Mouse (Mus musculus): Measurements from ENCODE around the gene Asb4. TPM values are rescaled to one million over a fixed set of nuclear protein-coding genes. Genes with fewer than 3 reads are reported as not detected.

The Asb4 gene
- total and polyA plus RNA-seq, 2 experiments, result 0.18 to 0.31 TPM

DNA sequence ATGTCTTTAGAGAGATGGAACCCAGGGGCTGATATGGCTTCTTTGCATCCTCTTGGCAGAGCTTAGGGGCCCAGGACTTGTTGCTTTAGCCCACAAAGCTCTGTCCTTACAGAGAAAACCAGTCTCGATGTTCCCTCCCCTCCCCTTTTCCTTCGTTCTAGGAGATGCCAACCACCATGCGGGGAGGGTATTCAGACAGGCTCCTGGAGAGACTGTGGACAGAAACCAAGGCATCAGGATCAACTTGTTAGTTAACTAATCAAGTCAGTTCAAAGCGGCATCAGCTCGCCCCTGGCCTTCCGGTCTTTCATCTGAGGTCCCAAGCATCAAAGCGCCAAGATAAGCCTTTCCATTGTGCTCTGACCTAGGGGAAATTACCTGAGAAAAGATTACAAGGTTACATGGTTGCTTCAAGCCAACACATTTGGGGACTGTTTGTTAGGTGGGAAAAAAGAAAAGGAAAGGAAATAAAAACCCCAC lies 2.0 kb downstream of the Asb4 start:
- peaks cover 10% of the 10 kb centered on the region; the same call in 1 of the 2 replicates for H3K4me1 ChIP-seq (ENCODE audit: control insufficient read depth, insufficient read depth, low read length)
- no peaks in the 10 kb centered on the region for H3K79me2 ChIP-seq (ENCODE audit: control insufficient read depth, insufficient read depth, low read length)
- no peak overlapping the region for H3K9ac ChIP-seq (ENCODE audit: low read depth, low read length)
- TF ChIP-seq CTCF (IDR thresholded peaks at IDR 0.05; ENCODE audit: low read depth, low read length), result no peak
- TF ChIP-seq POLR2A (IDR thresholded peaks at IDR 0.05; ENCODE audit: extremely low read depth, insufficient read depth, low read length), result no peak
- 0 out of 2 replicates have a peak, but pooled peaks cover 5% of the 10 kb centered on the region for H3K27me3 ChIP-seq (ENCODE audit: control insufficient read depth, insufficient read depth, low read length)
- no peak overlapping the region for H3K4me3 ChIP-seq (ENCODE audit: insufficient read depth, low read depth, low read length)
- no peak overlapping the region for H3K27ac ChIP-seq (replicated peaks; ENCODE audit: insufficient read depth, low read depth, low read length)
- 85% methylated on average over 7 of the region's 7 CpGs for WGBS
- no peak for DNase-seq (ENCODE audit: extremely low read depth, low read depth, low spot score)
- no peaks in the 10 kb centered on the region for H3K36me3 ChIP-seq (ENCODE audit: control insufficient read depth, insufficient read depth, low read length)

DNA sequence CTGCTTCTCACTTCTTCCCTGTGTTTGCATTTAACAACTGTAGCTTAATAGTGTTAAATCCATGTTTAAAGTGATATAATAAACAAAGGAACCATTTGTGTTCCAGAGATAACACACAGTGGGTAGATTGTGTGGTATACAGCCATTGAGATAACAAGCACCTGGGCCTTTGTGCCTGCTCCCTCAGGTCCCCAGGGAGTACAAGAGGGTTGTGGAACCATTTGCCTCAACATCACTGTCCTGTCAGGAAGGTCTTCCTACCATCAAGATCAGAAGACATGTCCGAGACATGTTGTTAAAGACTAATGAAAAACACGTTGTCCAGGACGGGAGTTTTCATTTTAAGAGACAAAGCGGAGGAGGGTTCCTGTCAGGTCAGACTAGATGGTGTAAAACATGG lies 3.3 kb downstream of the Asb4 start:
- Histone ChIP-seq H3K36me3 (ENCODE audit: control insufficient read depth, insufficient read depth, low read length) (no peaks in the 10 kb centered on the region), H3K79me2 (ENCODE audit: control insufficient read depth, insufficient read depth, low read length) (no peaks in the 10 kb centered on the region), H3K4me1 (ENCODE audit: control insufficient read depth, insufficient read depth, low read length) (peaks cover 10% of the 10 kb centered on the region; the same call in 1 of the 2 replicates), H3K27ac (replicated peaks; ENCODE audit: insufficient read depth, low read depth, low read length) (no peak overlapping the region), H3K27me3 (ENCODE audit: control insufficient read depth, insufficient read depth, low read length) (0 out of 2 replicates have a peak, but pooled peaks cover 5% of the 10 kb centered on the region), H3K4me3 (ENCODE audit: insufficient read depth, low read depth, low read length) (no peak overlapping the region), H3K9ac (ENCODE audit: low read depth, low read length) (no peak overlapping the region)
- DNase-seq (ENCODE audit: extremely low read depth, low read depth, low spot score), result no peak
- TF ChIP-seq CTCF (IDR thresholded peaks at IDR 0.05; ENCODE audit: low read depth, low read length) (no peak), POLR2A (IDR thresholded peaks at IDR 0.05; ENCODE audit: extremely low read depth, insufficient read depth, low read length) (no peak)
- WGBS, result 95% methylated on average over 4 of the region's 4 CpGs

DNA sequence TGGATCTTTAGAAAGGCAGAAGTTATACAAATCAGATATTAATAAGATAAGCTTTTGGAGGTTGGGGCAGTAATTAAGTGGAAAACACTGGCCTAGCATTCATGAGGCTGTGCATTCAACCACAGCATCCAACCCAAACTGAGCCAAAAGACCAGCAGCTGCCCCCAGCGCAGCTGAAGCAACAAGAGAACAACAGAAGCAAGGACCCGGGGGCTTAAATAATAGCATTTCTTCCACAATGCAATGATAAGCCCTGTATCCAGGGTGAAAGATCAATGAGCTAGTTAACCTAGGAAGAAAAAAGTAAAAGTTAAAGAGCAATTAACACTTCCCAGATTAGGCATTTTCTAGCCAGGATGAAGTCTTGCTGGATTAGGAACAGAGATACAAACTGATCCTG lies 4.2 kb downstream of the Asb4 start:
- Histone ChIP-seq H3K4me3 (ENCODE audit: insufficient read depth, low read depth, low read length) (no peak overlapping the region), H3K27ac (replicated peaks; ENCODE audit: insufficient read depth, low read depth, low read length) (no peak overlapping the region), H3K4me1 (ENCODE audit: control insufficient read depth, insufficient read depth, low read length) (peaks cover 10% of the 10 kb centered on the region; the same call in 1 of the 2 replicates), H3K79me2 (ENCODE audit: control insufficient read depth, insufficient read depth, low read length) (no peaks in the 10 kb centered on the region), H3K9ac (ENCODE audit: low read depth, low read length) (no peak overlapping the region), H3K27me3 (ENCODE audit: control insufficient read depth, insufficient read depth, low read length) (0 out of 2 replicates have a peak, but pooled peaks cover 5% of the 10 kb centered on the region), H3K36me3 (ENCODE audit: control insufficient read depth, insufficient read depth, low read length) (no peaks in the 10 kb centered on the region)
- 86% methylated on average over 2 of the region's 2 CpGs for WGBS
- DNase-seq (ENCODE audit: extremely low read depth, low read depth, low spot score), result no peak
- TF ChIP-seq CTCF (IDR thresholded peaks at IDR 0.05; ENCODE audit: low read depth, low read length) (no peak), POLR2A (IDR thresholded peaks at IDR 0.05; ENCODE audit: extremely low read depth, insufficient read depth, low read length) (no peak)

DNA sequence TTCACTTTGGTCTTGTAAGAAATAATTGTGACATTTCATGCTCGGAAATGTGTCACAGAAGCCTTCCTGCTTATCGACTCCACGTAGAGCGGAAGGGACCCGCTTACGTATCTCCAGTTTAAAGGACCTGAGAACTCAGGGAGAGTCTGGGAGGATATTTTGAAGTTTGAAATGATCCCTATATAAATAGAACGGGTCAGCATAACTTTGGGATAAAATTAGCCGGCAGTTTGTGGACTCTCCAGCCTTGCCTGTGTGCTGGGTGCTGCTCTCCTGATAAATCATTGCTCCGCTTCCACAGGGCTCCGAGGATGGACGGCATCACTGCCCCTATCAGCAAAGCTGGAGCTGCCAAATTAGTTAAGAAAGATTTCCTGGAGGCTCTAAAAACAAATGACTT lies 7.1 kb downstream of the Asb4 start:
- Histone ChIP-seq H3K27me3 (ENCODE audit: control insufficient read depth, insufficient read depth, low read length) (no peaks in the 10 kb centered on the region), H3K36me3 (ENCODE audit: control insufficient read depth, insufficient read depth, low read length) (no peaks in the 10 kb centered on the region), H3K27ac (replicated peaks; ENCODE audit: insufficient read depth, low read depth, low read length) (no peak overlapping the region), H3K4me3 (ENCODE audit: insufficient read depth, low read depth, low read length) (peak overlapping the region; percentile 13; the same call in 1 of the 2 replicates), H3K9ac (ENCODE audit: low read depth, low read length) (no peak overlapping the region), H3K4me1 (ENCODE audit: control insufficient read depth, insufficient read depth, low read length) (peaks cover 4% of the 10 kb centered on the region; the same call in 1 of the 2 replicates), H3K79me2 (ENCODE audit: control insufficient read depth, insufficient read depth, low read length) (no peaks in the 10 kb centered on the region)
- no peak for TF ChIP-seq POLR2A (IDR thresholded peaks at IDR 0.05; ENCODE audit: extremely low read depth, insufficient read depth, low read length)
- TF ChIP-seq CTCF (IDR thresholded peaks at IDR 0.05; ENCODE audit: low read depth, low read length), result no peak
- DNase-seq (ENCODE audit: extremely low read depth, low read depth, low spot score), result peak; percentile 30
- 2% methylated on average over 11 of the region's 11 CpGs for WGBS

DNA sequence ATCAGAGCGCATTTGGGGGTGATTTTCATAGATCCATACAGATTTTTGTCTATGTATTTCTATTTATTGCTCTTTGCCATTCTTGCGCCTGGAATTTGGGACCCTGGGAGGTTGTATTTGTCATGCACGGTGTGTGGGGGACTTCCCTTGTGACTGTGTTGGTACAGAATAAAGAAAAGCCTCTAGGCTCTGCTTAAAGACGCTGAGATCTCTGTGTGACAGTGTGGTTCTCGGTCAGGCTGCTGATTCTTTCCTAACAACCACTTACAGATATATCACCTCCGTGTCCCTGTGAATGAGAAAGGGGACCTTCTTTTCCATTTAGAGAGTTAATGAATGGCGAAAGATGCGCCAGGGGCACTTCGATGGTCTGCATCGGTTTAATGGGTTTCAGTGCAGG lies 7.8 kb downstream of the Asb4 start:
- H3K27me3 ChIP-seq (ENCODE audit: control insufficient read depth, insufficient read depth, low read length), result no peaks in the 10 kb centered on the region
- no peak for TF ChIP-seq POLR2A (IDR thresholded peaks at IDR 0.05; ENCODE audit: extremely low read depth, insufficient read depth, low read length)
- TF ChIP-seq CTCF (IDR thresholded peaks at IDR 0.05; ENCODE audit: low read depth, low read length), result no peak
- no peak for DNase-seq (ENCODE audit: extremely low read depth, low read depth, low spot score)
- no peaks in the 10 kb centered on the region for H3K79me2 ChIP-seq (ENCODE audit: control insufficient read depth, insufficient read depth, low read length)
- no peak overlapping the region for H3K4me3 ChIP-seq (ENCODE audit: insufficient read depth, low read depth, low read length)
- 52% methylated on average over 10 of the region's 10 CpGs for WGBS
- H3K36me3 ChIP-seq (ENCODE audit: control insufficient read depth, insufficient read depth, low read length), result no peaks in the 10 kb centered on the region
- H3K9ac ChIP-seq (ENCODE audit: low read depth, low read length), result no peak overlapping the region
- no peak overlapping the region for H3K27ac ChIP-seq (replicated peaks; ENCODE audit: insufficient read depth, low read depth, low read length)
- peaks cover 4% of the 10 kb centered on the region; the same call in 1 of the 2 replicates for H3K4me1 ChIP-seq (ENCODE audit: control insufficient read depth, insufficient read depth, low read length)

DNA sequence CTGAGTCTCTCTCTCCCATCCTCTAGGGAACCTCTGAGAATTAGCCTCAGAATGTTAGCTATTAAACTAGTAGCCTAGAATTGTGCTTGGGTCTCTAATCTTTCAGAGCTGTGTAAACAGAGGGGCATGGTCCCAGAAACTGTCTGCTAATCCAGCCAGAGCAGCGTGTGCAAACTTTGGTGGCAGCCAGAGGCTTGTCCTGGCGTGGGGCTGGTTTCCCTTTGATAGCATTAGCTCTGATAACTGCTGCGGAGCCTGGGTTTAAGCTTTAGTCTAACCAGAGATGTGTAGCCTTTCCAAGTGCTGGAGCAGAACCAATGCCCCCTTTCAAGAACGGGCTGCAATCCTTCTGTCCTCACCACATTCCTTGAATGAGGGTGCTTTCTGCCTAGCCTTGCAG lies 11.8 kb downstream of the Asb4 start:
- no peaks in the 10 kb centered on the region for H3K79me2 ChIP-seq (ENCODE audit: control insufficient read depth, insufficient read depth, low read length)
- TF ChIP-seq CTCF (IDR thresholded peaks at IDR 0.05; ENCODE audit: low read depth, low read length), result no peak
- no peak for TF ChIP-seq POLR2A (IDR thresholded peaks at IDR 0.05; ENCODE audit: extremely low read depth, insufficient read depth, low read length)
- H3K36me3 ChIP-seq (ENCODE audit: control insufficient read depth, insufficient read depth, low read length), result no peaks in the 10 kb centered on the region
- no peak overlapping the region for H3K27ac ChIP-seq (replicated peaks; ENCODE audit: insufficient read depth, low read depth, low read length)
- H3K4me3 ChIP-seq (ENCODE audit: insufficient read depth, low read depth, low read length), result no peak overlapping the region
- no peaks in the 10 kb centered on the region for H3K27me3 ChIP-seq (ENCODE audit: control insufficient read depth, insufficient read depth, low read length)
- no peak overlapping the region for H3K9ac ChIP-seq (ENCODE audit: low read depth, low read length)
- H3K4me1 ChIP-seq (ENCODE audit: control insufficient read depth, insufficient read depth, low read length), result peaks cover 3% of the 10 kb centered on the region; the same call in 1 of the 2 replicates
- 19% methylated on average over 4 of the region's 4 CpGs for WGBS
- no peak for DNase-seq (ENCODE audit: extremely low read depth, low read depth, low spot score)
